Mouse (Mus musculus): ENCODE measurements around the gene Treml2. TPM values are rescaled to one million over a fixed set of nuclear protein-coding genes. Genes with fewer than 3 reads are reported as not detected.

Gene Treml2
- polyA plus RNA-seq (2016; fragmentation: Nextera tagmentation; extraction: Ambion mirVana): 0.10 and 0.58 TPM in 2 replicates

DNA sequence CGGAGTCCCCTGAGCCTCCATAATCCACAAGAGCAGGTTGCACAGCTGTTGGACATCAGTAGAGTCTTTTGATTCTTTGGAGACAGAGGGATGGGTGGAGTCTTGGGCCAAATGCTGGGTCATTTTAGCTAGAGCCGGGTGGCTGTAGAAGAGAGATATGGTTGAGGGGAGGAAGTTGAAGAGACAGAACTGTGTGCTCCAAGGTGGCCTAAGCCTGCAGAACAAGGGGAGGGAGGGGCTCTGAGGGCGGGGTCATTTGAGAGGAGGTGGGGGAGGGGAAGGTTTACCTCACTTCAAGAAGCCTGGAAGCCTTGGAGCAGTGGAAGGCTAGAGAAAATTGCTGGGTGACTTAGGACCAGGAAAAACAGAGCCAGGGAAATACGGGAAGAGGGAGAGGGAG is at the start of gene Treml2:
Gene Treml2, plus strand, starts transcription at position 296 of the 400 bp plus-strand sequence.
- H3K27me3 ChIP-seq: no peaks in the 10 kb centered on the region; the same call in 1 of the 2 replicates
- no peak within 1 kb of the TSS for H3K9ac ChIP-seq (replicated peaks)
- no peaks in the 10 kb centered on the region for H3K36me3 ChIP-seq
- no peak within 1 kb of the TSS for H3K4me2 ChIP-seq
- H3K27ac ChIP-seq: no peak within 1 kb of the TSS
- H3K4me1 ChIP-seq (replicated peaks): no peaks in the 10 kb centered on the region; the same call in 1 of the 2 replicates
- WGBS: 25% methylated on average over 3 of the region's 4 CpGs
- no peaks in the 10 kb centered on the region for H3K9me3 ChIP-seq
- no peak for ATAC-seq (ENCODE audit: insufficient number of reproducible peaks, insufficient read depth, low FRiP score, low TSS enrichment, low read depth)
- no peak within 1 kb of the TSS for H3K4me3 ChIP-seq (replicated peaks)

DNA sequence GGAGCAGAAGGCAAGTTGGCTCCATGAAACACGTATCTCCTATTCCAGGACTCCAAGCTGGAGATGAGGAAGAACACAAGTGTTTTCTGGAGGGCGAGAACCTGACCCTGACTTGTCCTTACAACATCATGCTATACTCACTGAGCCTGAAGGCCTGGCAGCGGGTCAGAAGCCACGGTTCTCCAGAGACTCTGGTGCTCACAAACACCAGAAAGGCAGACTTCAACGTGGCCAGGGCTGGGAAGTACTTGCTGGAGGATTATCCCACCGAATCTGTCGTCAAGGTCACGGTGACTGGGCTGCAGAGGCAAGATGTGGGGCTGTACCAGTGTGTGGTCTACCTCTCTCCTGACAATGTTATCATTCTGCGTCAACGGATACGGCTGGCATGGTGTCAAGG is 49.8 kb upstream of the Treml2 start:
- no peak for ATAC-seq (ENCODE audit: insufficient number of reproducible peaks, insufficient read depth, low FRiP score, low TSS enrichment, low read depth)
- no peak overlapping the region for H3K27ac ChIP-seq
- peaks cover 4% of the 10 kb centered on the region; the same call in 1 of the 2 replicates for H3K27me3 ChIP-seq
- 80% methylated on average over 11 of the region's 11 CpGs for WGBS
- H3K9me3 ChIP-seq: no peaks in the 10 kb centered on the region
- no peak overlapping the region for H3K4me3 ChIP-seq (replicated peaks)
- no peaks in the 10 kb centered on the region for H3K36me3 ChIP-seq
- no peak overlapping the region for H3K4me2 ChIP-seq
- no peaks in the 10 kb centered on the region for H3K4me1 ChIP-seq (replicated peaks)
- no peak overlapping the region for H3K9ac ChIP-seq (replicated peaks)

DNA sequence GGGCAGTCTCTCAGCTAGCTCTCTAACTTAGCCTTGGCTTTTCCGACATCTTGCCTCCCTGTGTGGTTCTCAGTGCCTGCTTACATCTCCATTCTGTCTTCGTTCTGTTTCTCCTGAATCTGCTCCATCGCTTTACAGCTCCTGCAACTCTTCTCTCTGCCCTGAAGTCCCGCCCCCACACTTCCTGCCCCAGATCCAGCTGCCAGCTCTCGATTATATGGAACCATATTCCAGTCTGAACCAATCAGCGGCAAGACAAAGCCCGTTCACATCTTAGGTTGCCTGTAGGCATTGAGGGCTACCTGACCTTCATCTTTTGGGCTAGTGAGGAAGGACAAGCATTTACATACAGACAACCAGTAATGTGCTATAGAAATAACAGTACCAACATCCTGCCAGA is 48.7 kb upstream of the Treml2 start:
- no peak overlapping the region for H3K4me2 ChIP-seq
- H3K36me3 ChIP-seq: no peaks in the 10 kb centered on the region
- 85% methylated on average over 7 of the region's 7 CpGs for WGBS

DNA sequence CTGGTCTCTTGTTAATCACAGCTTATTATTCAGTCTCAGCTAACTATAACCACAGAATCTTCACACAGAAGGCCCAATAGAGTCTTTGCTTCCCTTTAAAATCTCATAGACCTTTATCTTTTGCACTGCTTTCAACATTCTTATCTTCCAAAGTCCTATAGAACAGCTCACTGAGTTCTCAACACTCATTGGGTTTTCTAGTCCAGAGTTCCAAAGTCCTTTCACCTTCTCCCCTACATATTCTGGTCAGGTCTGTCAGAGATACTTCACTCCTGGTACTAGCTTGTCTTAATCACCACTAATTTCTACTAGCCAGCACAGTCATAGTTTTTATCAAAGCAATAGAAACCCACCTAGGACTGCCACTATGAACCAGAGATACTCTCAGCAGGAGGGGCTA is 42.7 kb upstream of the Treml2 start:
- H3K9me3 ChIP-seq: peaks cover 14% of the 10 kb centered on the region
- no peaks in the 10 kb centered on the region for H3K36me3 ChIP-seq
- H3K27ac ChIP-seq: no peak overlapping the region
- no peak overlapping the region for H3K4me3 ChIP-seq (replicated peaks)
- no peak for ATAC-seq (ENCODE audit: insufficient number of reproducible peaks, insufficient read depth, low FRiP score, low TSS enrichment, low read depth)
- no peaks in the 10 kb centered on the region for H3K4me1 ChIP-seq (replicated peaks)
- H3K27me3 ChIP-seq: peaks cover 4% of the 10 kb centered on the region; the same call in 1 of the 2 replicates
- no peak overlapping the region for H3K9ac ChIP-seq (replicated peaks)
- H3K4me2 ChIP-seq: no peak overlapping the region

More for the DNA sequence above, 48.7 kb upstream of the Treml2 start:
- H3K4me3 ChIP-seq (replicated peaks): no peak overlapping the region
- H3K4me1 ChIP-seq (replicated peaks): no peaks in the 10 kb centered on the region
- H3K9me3 ChIP-seq: no peaks in the 10 kb centered on the region
- peaks cover 4% of the 10 kb centered on the region; the same call in 1 of the 2 replicates for H3K27me3 ChIP-seq
- ATAC-seq (ENCODE audit: insufficient number of reproducible peaks, insufficient read depth, low FRiP score, low TSS enrichment, low read depth): no peak
- H3K27ac ChIP-seq: no peak overlapping the region
- H3K9ac ChIP-seq (replicated peaks): no peak overlapping the region

DNA sequence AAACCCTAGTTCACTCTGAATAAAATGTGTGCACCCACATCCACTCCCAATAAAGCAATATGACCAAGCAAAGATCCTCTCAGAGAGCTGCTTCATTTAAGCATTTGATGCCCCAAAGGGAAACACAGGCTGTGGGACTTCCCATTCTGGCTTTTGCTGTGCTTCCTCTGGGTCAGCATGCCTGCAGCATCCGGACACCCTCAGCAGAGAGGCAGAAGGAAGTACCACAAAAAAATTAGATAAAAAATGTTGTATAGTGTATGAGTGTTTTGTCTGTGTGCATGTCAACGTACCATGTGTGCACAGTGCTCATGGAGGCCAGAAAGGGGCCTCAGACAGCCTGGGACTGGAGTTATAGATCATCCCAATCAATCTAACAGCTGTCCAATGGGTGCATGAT is 37.4 kb upstream of the Treml2 start:
- Histone ChIP-seq H3K9ac (replicated peaks) (no peak overlapping the region), H3K4me1 (replicated peaks) (no peaks in the 10 kb centered on the region; the same call in 1 of the 2 replicates), H3K9me3 (peaks cover 14% of the 10 kb centered on the region), H3K27ac (no peak overlapping the region), H3K36me3 (no peaks in the 10 kb centered on the region), H3K4me2 (no peak overlapping the region), H3K27me3 (no peaks in the 10 kb centered on the region), H3K4me3 (replicated peaks) (no peak overlapping the region)
- ATAC-seq (ENCODE audit: insufficient number of reproducible peaks, insufficient read depth, low FRiP score, low TSS enrichment, low read depth): no peak
- 81% methylated on average over 2 of the region's 2 CpGs for WGBS

DNA sequence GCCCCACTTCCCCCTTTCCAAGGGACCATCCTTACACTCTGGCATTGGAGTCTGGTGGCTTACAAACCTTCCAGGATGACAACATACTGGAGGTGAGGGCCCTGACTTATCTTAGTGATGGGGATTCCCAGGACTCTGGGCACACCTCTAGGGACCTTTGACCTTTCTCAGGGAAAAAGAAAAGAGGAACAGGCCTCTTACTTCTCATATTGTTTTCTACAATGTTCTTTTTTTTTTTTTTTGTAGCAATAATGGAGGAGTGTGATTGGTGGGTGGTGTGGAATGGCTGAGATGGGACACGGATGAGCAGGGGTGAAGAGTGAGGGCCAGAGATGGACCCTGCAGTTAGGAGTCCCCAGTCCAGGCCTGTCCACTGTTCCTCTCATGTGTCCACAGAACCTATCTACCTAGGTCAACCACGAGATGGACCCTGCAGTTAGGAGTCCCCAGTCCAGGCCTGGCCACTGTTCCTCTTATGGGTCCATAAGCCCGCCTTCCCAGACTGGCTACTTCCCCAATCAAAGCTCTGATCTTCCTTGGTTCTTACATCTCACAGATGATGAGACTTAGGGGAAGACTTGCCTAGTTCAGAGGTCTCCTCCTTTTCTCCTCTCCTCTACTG is 35.4 kb upstream of the Treml2 start, which contains the start of gene Treml4:
Gene Treml4, plus strand, starts transcription at position 555 of the 622 bp plus-strand sequence.
- no peak within 1 kb of the TSS for H3K4me3 ChIP-seq (replicated peaks)
- peaks cover 10% of the 10 kb centered on the region for H3K9me3 ChIP-seq
- H3K27ac ChIP-seq: no peak within 1 kb of the TSS
- 86% methylated on average over 3 of the region's 3 CpGs for WGBS
- no peak within 1 kb of the TSS for H3K9ac ChIP-seq (replicated peaks)
- H3K4me1 ChIP-seq (replicated peaks): no peaks in the 10 kb centered on the region; the same call in 1 of the 2 replicates
- no peaks in the 10 kb centered on the region for H3K27me3 ChIP-seq
- ATAC-seq (ENCODE audit: insufficient number of reproducible peaks, insufficient read depth, low FRiP score, low TSS enrichment, low read depth): no peak
- no peak within 1 kb of the TSS for H3K4me2 ChIP-seq
- no peaks in the 10 kb centered on the region for H3K36me3 ChIP-seq

DNA sequence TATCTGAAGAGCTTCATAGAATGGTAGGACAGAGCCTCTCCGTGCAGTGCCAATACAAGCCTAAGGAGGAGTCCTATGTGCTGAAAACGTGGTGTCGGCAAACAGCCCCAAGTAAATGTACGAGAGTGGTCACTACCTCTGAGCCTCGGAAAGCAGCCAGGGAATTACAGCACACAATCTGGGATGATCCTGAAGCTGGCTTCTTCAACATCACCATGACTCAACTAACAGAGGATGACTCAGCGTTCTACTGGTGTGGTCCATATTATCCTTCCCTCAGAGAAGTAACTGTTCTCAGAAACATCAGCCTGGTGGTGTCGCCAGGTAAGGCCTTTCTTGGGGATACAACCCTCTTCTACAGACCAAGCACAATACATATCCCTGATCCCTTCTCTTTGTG is 34.6 kb upstream of the Treml2 start:
- Histone ChIP-seq H3K27me3 (no peaks in the 10 kb centered on the region), H3K9ac (replicated peaks) (no peak overlapping the region), H3K4me2 (no peak overlapping the region), H3K9me3 (peaks cover 2% of the 10 kb centered on the region; the same call in 1 of the 2 replicates), H3K4me3 (replicated peaks) (no peak overlapping the region), H3K36me3 (no peaks in the 10 kb centered on the region), H3K4me1 (replicated peaks) (no peaks in the 10 kb centered on the region; the same call in 1 of the 2 replicates), H3K27ac (no peak overlapping the region)
- WGBS: 93% methylated on average over 7 of the region's 7 CpGs
- ATAC-seq (ENCODE audit: insufficient number of reproducible peaks, insufficient read depth, low FRiP score, low TSS enrichment, low read depth): no peak

DNA sequence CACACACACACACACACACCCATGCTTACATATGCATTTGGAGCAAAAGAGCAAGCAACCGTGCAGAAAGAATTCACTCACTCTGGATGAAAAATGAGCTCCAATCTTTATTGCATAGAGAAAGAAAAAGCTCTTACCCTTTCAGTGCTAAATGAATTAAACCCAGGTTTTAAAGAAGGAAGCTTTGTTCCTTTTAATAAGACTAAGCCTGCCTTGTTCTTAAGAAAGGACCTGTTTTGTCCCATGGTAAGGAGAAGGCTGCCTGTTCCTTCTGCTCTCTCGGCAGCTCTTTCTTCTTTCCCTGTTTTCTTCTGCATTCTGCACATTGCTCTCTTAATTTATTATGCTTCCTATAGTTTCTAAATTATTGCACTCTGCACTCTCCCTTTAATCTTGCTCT is 33.2 kb upstream of the Treml2 start:
- H3K4me3 ChIP-seq (replicated peaks): no peak overlapping the region
- H3K27ac ChIP-seq: 0 out of 2 replicates have a peak overlapping the region, but pooled peaks have one; percentile 12
- no peaks in the 10 kb centered on the region for H3K27me3 ChIP-seq
- no peak overlapping the region for H3K4me2 ChIP-seq
- no peak overlapping the region for H3K9ac ChIP-seq (replicated peaks)
- H3K36me3 ChIP-seq: no peaks in the 10 kb centered on the region
- ATAC-seq (ENCODE audit: insufficient number of reproducible peaks, insufficient read depth, low FRiP score, low TSS enrichment, low read depth): no peak
- H3K4me1 ChIP-seq (replicated peaks): no peaks in the 10 kb centered on the region; the same call in 1 of the 2 replicates
- 7% methylated on average over 2 of the region's 2 CpGs for WGBS
- H3K9me3 ChIP-seq: no peaks in the 10 kb centered on the region; the same call in 1 of the 2 replicates

DNA sequence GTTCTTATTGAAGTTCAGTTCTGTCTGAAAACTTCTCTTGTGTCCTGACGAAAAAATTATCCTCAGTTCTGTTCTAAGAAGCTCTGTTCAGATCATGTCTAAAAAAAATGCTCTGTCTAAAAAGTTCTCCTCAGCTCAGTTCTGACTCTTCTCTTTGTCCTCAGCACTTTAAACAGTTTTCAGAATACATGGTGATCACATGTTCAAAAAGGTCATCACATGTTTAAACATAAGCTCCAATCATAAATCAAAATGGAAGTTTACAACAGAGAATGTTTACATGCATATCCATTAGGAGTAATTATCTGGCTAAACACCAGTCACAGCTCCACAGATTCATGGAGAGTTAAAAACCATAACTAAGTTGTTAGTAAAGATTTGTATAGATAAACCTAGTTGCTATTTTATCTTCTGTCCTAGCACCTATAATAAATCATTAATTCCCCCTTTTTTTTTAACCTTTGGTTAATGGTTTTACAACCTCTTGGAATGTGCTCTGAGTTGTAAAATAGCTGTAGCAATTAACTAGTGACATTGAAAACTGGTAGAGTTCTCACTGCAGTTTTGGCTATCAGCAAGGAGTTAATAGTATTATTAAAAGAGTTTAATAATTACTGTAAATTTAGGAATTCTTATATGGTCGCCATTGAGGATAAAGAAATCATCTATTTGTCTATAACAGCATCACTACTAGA is 32.5 kb upstream of the Treml2 start:
- no peak overlapping the region for H3K4me2 ChIP-seq
- H3K27me3 ChIP-seq: no peaks in the 10 kb centered on the region
- ATAC-seq (ENCODE audit: insufficient number of reproducible peaks, insufficient read depth, low FRiP score, low TSS enrichment, low read depth): no peak
- no peaks in the 10 kb centered on the region for H3K9me3 ChIP-seq
- H3K9ac ChIP-seq (replicated peaks): no peak overlapping the region
- no peaks in the 10 kb centered on the region; the same call in 1 of the 2 replicates for H3K4me1 ChIP-seq (replicated peaks)
- 24% methylated on average over 2 of the region's 2 CpGs for WGBS
- no peaks in the 10 kb centered on the region for H3K36me3 ChIP-seq
- 0 out of 2 replicates have a peak overlapping the region, but pooled peaks have one; percentile 12 for H3K27ac ChIP-seq
- H3K4me3 ChIP-seq (replicated peaks): no peak overlapping the region

DNA sequence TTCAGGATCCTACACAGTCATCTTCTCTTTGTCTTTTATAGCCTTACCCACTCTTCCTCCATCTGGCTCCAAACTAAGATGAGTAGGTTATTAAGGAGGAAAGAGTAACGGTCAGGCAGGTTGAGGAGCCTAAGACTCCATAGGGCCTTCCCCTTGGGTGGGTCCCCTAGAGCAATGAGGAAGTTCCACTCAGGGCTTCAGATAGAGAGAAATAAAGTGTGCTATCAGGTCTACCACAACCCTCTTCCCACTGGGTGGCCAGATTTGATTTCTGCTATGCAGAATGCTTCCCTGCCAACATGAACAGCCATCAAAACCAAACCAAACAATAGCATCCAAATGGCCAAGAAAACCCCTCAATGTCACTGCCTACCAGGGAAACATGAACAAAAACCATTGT is 31.7 kb upstream of the Treml2 start:
- H3K9me3 ChIP-seq: no peaks in the 10 kb centered on the region
- H3K4me3 ChIP-seq (replicated peaks): no peak overlapping the region
- no peak overlapping the region for H3K27ac ChIP-seq
- 48% methylated on average over 1 of the region's 1 CpGs for WGBS
- ATAC-seq (ENCODE audit: insufficient number of reproducible peaks, insufficient read depth, low FRiP score, low TSS enrichment, low read depth): no peak
- H3K4me1 ChIP-seq (replicated peaks): no peaks in the 10 kb centered on the region; the same call in 1 of the 2 replicates
- H3K36me3 ChIP-seq: no peaks in the 10 kb centered on the region
- H3K9ac ChIP-seq (replicated peaks): no peak overlapping the region
- no peaks in the 10 kb centered on the region for H3K27me3 ChIP-seq
- H3K4me2 ChIP-seq: no peak overlapping the region

DNA sequence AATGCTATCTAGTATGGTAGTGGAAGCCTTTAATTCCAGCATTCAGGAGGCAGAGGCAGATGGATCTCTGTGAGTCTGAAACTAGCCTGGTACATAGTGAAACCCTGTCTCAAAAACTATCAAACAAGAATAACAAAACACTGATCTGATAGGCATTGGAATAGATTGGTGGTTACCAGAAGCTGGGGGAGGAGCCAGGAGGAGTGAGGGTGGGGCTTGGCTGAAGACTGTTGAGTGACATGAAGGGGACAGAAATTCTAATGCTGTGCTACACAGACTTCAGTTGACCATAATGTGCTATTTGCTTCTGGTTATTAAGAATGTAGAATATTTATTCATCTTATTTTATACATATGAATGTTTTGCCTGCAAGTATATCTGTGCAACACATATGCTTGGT is 31.0 kb upstream of the Treml2 start:
- no peak overlapping the region for H3K4me3 ChIP-seq (replicated peaks)
- no peaks in the 10 kb centered on the region for H3K9me3 ChIP-seq
- no peaks in the 10 kb centered on the region for H3K27me3 ChIP-seq
- H3K4me2 ChIP-seq: no peak overlapping the region
- ATAC-seq (ENCODE audit: insufficient number of reproducible peaks, insufficient read depth, low FRiP score, low TSS enrichment, low read depth): no peak
- H3K9ac ChIP-seq (replicated peaks): no peak overlapping the region
- H3K27ac ChIP-seq: no peak overlapping the region
- no peaks in the 10 kb centered on the region; the same call in 1 of the 2 replicates for H3K4me1 ChIP-seq (replicated peaks)
- no peaks in the 10 kb centered on the region for H3K36me3 ChIP-seq
